Mouse (Mus musculus) hindbrain, embryonic 13.5 days (tissue): ENCODE measurements around the gene N4bp1. TPM values are rescaled to one million over a fixed set of nuclear protein-coding genes. Genes with fewer than 3 reads are reported as not detected.

Source experiments
- ATAC-seq: fragments of 200-750 bp; cut with Nextera tagmentation; 2 replicates; pipeline ENCODE4 v1.8.0; 2017; ENCODE audit warnings: moderate TSS enrichment; ENCODE audit not compliant: low FRiP score
- H3K27ac ChIP-seq: fragments of 300-500 bp; sonication (generic); 2 replicates; pipeline ENCODE4 v1.5.1; 2015; ENCODE audit warnings: inconsistent platforms, mild to moderate bottlenecking, moderate library complexity
- H3K27me3 ChIP-seq: fragments of 300-500 bp; sonication (generic); 2 replicates; pipeline ENCODE4 v1.6.1; 2015; ENCODE audit warnings: mild to moderate bottlenecking, inconsistent platforms
- H3K36me3 ChIP-seq: fragments of 300-500 bp; sonication (generic); 2 replicates; pipeline ENCODE4 v1.6.1; 2015; ENCODE audit warnings: mild to moderate bottlenecking, inconsistent platforms
- H3K4me1 ChIP-seq: fragments of 300-500 bp; sonication (generic); replicated peaks from 2 replicates; pipeline ENCODE4 v1.6.1; 2015; ENCODE audit warnings: inconsistent platforms
- H3K4me2 ChIP-seq: fragments of 300-500 bp; sonication (generic); 2 replicates; pipeline ENCODE4 v1.6.1; 2015; ENCODE audit warnings: inconsistent platforms, mild to moderate bottlenecking, moderate library complexity
- H3K4me3 ChIP-seq: fragments of 300-500 bp; sonication (generic); 2 replicates; pipeline ENCODE4 v1.5.1; 2015; ENCODE audit warnings: mild to moderate bottlenecking, inconsistent platforms
- H3K9ac ChIP-seq: fragments of 300-500 bp; sonication (generic); 2 replicates; pipeline ENCODE4 v1.6.1; 2015; ENCODE audit warnings: mild to moderate bottlenecking, inconsistent platforms
- H3K9me3 ChIP-seq: fragments of 300-500 bp; sonication (generic); 2 replicates; pipeline ENCODE4 v1.6.1; 2016; ENCODE audit warnings: inconsistent platforms
- WGBS: fragments of 180-500 bp; shearing (Covaris S2); methylation state at CpG from one replicate; pipeline ENCODE4 v1.1.7; 2015; 5-methylcytosine and 5-hydroxymethylcytosine counted together
- polyA plus RNA-seq: library from polyadenylated mRNA; unstranded; fragments of >200 nt; fragmentation: Nextera tagmentation; extraction: Ambion mirVana; gene quantifications from 2 replicates; pipeline ENCODE4 v1.2.1, GENCODE M21; 2015

N4bp1 gene
- polyA plus RNA-seq, 1 experiment from 2014 or later = 10.0 TPM

DNA sequence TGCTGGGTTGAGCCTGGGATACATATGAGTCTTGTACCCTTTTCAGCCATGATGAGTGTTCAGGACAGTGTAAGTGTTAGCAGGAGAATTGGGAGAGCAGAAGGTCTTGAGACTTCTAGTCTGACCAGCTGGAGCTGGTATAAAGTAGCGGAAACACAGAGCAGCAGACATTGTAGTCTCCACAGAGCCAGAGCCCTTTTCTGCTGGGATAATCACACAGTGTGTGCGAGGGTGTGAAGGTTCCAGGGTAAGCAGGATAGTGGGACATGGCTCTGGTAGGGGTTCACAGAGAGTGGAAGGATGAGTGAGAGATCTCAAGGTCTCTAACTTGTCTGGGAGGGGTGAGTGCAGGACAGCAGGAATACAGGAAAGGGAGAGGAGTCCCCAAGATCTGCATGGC, 33.0 kb upstream of the N4bp1 start:
- Histone ChIP-seq H3K9me3 (no peaks in the 10 kb centered on the region), H3K9ac (no peak overlapping the region), H3K4me3 (no peak overlapping the region), H3K36me3 (no peaks in the 10 kb centered on the region), H3K4me2 (no peak overlapping the region), H3K4me1 (peaks cover 9% of the 10 kb centered on the region), H3K27me3 (no peaks in the 10 kb centered on the region), H3K27ac (no peak overlapping the region)
- ATAC-seq = no peak
- 93% methylated on average over 2 of the region's 2 CpGs for WGBS

DNA sequence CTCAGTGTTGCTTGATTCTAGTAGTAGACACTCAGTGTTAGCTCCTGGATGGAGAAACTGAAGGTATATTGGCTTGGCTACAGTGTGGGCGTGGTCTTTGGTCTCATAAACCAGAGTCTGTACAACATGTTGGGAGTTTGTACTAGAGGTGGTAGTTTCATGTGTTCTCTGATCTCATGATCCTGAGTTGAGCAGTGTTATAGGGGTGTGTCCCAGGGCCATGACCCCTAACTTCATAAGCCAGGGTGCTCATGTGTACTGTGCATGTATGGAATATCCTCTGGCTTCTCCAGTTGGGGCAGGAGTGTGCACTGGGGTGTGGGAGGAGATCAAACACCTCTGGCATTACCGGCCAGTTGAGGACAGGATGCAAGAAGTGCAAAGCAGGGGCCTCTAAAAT, 32.6 kb upstream of the N4bp1 start:
- no peaks in the 10 kb centered on the region for H3K27me3 ChIP-seq
- H3K9me3 ChIP-seq = no peaks in the 10 kb centered on the region
- H3K9ac ChIP-seq = no peak overlapping the region
- peaks cover 9% of the 10 kb centered on the region for H3K4me1 ChIP-seq
- 86% methylated on average over 2 of the region's 2 CpGs for WGBS
- no peak for ATAC-seq
- H3K4me2 ChIP-seq = no peak overlapping the region
- H3K4me3 ChIP-seq = no peak overlapping the region
- H3K36me3 ChIP-seq = no peaks in the 10 kb centered on the region
- no peak overlapping the region for H3K27ac ChIP-seq

DNA sequence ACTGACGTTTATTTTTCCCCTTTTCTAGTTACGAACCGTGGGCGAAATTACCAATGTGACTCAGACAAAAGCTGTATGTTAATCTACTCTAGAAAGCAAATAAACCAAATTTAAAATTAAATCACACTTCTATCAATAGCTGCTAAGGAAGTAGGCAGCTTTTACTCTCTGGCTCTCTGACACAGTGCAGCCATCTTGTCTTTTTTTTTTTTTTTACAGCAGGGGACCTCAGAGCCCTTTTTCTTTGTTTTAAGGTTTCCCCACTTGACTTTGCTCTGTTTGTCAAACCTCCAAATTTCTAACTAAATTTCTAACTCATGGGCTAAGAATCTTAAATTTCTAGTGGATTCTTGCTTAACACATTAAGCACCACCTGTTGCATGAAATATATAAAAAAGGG, 31.3 kb upstream of the N4bp1 start:
- 91% methylated on average over 4 of the region's 4 CpGs for WGBS

DNA sequence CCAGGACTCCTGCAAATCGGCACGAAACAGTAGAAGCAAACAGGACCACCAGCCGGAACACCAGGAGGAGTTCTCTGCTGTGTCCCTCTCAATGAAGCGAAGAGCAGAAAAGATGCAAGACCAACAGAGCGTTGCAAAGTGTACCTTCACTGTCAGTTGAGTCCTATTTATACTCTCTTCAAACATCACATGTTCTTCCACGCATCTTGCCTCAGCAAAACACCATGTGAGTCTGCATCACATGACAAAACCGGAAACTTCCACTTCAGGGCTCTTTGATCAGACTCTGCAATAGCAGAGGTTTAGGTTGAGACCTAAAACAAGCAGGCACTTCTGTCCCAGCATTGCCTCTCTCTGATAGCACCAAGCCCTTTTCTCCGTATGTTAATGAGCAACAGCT, 26.1 kb upstream of the N4bp1 start:
- Histone ChIP-seq H3K27me3 (0 out of 2 replicates have a peak, but pooled peaks cover 3% of the 10 kb centered on the region), H3K4me1 (no peaks in the 10 kb centered on the region), H3K36me3 (no peaks in the 10 kb centered on the region), H3K27ac (no peak overlapping the region), H3K4me2 (no peak overlapping the region), H3K9ac (no peak overlapping the region), H3K9me3 (no peaks in the 10 kb centered on the region), H3K4me3 (no peak overlapping the region)
- ATAC-seq = no peak
- 88% methylated on average over 8 of the region's 8 CpGs for WGBS

More for the DNA sequence above, 31.3 kb upstream of the N4bp1 start:
- ATAC-seq = no peak
- Histone ChIP-seq H3K27me3 (no peaks in the 10 kb centered on the region), H3K27ac (no peak overlapping the region), H3K4me1 (peaks cover 5% of the 10 kb centered on the region), H3K9ac (no peak overlapping the region), H3K4me2 (no peak overlapping the region), H3K4me3 (no peak overlapping the region), H3K9me3 (no peaks in the 10 kb centered on the region), H3K36me3 (no peaks in the 10 kb centered on the region)

DNA sequence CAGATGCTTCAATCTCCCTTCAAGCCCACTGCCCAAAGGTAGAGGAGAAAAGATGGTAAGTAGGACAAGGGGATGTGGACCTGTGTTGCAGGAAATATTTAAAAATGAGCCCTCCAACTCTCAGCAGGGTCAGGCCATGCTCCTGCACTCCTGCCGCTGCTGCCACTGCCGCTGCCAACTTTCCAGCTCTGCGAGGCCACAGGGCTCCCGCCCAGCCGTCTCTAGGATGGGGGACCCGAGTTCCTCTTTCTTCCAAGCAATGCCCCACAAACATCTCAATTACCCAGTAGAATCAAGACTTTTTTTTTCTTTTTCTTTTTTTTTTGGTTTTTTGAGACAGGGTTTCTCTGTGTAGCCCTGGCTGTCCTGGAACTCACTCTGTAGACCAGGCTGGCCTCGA, 25.2 kb upstream of the N4bp1 start:
- Histone ChIP-seq H3K9ac (no peak overlapping the region), H3K4me1 (no peaks in the 10 kb centered on the region), H3K36me3 (no peaks in the 10 kb centered on the region), H3K27ac (no peak overlapping the region), H3K4me3 (no peak overlapping the region), H3K4me2 (no peak overlapping the region), H3K27me3 (0 out of 2 replicates have a peak, but pooled peaks cover 3% of the 10 kb centered on the region), H3K9me3 (no peaks in the 10 kb centered on the region)
- WGBS = 86% methylated on average over 7 of the region's 7 CpGs
- ATAC-seq = no peak

DNA sequence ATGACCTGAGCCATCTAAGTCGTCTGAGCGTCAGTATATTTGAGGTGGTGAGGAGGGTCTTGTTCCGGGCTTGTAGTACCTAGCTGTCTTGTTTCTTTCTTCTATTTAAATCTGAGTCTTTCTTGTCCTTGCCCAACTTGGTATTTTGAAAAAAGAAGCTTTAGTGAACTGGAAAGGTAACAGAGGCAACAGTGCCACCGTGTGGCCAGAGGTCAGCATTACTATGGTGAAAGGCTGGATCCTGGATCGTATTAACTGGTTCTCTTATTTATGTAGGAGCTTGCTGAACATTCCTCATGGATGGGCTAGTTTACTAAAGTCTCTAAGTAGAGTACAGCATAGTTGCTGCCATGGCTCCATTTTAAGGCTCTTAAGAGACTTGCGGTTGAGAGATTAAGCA, 23.5 kb upstream of the N4bp1 start:
- Histone ChIP-seq H3K9ac (no peak overlapping the region), H3K9me3 (no peaks in the 10 kb centered on the region), H3K36me3 (no peaks in the 10 kb centered on the region), H3K4me1 (no peaks in the 10 kb centered on the region), H3K4me3 (no peak overlapping the region), H3K4me2 (no peak overlapping the region), H3K27me3 (peaks cover 6% of the 10 kb centered on the region; the same call in 1 of the 2 replicates), H3K27ac (no peak overlapping the region)
- 17% methylated on average over 6 of the region's 6 CpGs for WGBS
- no peak for ATAC-seq

DNA sequence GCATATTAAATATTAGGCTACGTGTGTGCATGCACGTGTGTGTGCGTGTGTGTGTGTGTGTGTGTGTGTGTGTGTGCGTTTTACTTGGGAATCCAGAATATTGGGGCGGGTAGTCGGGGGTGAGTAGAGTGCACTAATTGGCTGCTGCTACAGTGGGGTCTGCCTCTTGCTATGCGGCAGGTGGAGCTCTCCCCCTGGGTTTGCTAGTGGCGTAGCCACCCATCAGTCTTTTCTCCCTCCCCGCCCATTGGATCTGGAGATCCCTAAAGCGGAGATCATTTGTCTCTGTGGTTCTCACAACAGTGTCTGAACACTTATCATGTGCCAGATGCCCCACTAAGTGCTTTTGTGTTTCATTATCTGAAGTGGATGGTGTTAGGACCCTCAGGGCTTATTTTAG, 19.9 kb upstream of the N4bp1 start:
- H3K9me3 ChIP-seq = no peaks in the 10 kb centered on the region
- H3K27me3 ChIP-seq = peaks cover 9% of the 10 kb centered on the region; the same call in 1 of the 2 replicates
- no peak for ATAC-seq
- no peak overlapping the region for H3K4me3 ChIP-seq
- no peak overlapping the region for H3K27ac ChIP-seq
- H3K9ac ChIP-seq = no peak overlapping the region
- 81% methylated on average over 10 of the region's 10 CpGs for WGBS
- no peaks in the 10 kb centered on the region for H3K36me3 ChIP-seq
- no peaks in the 10 kb centered on the region for H3K4me1 ChIP-seq
- no peak overlapping the region for H3K4me2 ChIP-seq

DNA sequence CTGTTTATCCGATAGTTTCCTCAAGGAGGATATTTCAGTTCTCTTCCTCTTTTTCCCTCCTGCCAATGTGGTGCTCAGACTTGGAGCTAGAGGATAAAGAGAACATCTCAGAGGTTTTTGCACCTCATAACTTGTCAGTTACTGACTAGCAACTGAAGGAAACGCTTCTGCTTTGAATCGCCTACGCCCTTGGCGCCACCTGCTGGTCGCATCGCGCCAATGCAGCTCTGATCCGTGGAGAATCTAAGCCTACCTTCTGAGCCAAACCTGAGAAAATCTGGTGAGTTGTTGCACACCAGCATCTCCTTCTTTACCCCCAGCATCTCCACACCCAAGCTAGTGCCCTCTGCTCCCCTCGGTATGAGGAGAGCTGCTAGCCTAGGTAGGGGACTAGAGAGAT, 18.0 kb upstream of the N4bp1 start:
- H3K27ac ChIP-seq = no peak overlapping the region
- H3K4me3 ChIP-seq = no peak overlapping the region
- 7% methylated on average over 10 of the region's 10 CpGs for WGBS
- no peaks in the 10 kb centered on the region for H3K36me3 ChIP-seq
- ATAC-seq = no peak
- H3K4me2 ChIP-seq = no peak overlapping the region
- no peaks in the 10 kb centered on the region for H3K9me3 ChIP-seq
- H3K4me1 ChIP-seq = no peaks in the 10 kb centered on the region
- peaks cover 7% of the 10 kb centered on the region; the same call in 1 of the 2 replicates for H3K27me3 ChIP-seq
- H3K9ac ChIP-seq = no peak overlapping the region

DNA sequence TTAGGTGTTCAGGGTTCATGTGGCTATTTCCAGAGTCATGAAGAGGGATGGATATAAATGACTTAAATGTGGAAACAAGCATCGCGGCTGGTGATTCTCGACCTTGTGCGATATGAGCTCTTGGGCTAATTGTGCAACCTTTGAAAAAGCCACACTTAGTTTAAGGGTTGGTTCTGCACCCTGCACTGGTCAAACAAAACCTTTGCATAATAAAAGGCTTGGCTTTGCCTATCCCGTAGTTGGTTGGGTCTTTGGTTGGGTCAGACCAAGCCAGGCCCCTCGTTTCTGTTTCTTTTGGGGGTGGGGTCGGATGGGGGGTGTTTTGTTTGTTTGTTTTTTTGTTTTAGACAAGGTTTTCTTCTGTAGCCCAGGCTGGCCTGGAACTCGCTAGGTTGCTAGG, 17.6 kb upstream of the N4bp1 start:
- H3K4me2 ChIP-seq = no peak overlapping the region
- peaks cover 7% of the 10 kb centered on the region; the same call in 1 of the 2 replicates for H3K27me3 ChIP-seq
- 73% methylated on average over 8 of the region's 8 CpGs for WGBS
- no peaks in the 10 kb centered on the region for H3K9me3 ChIP-seq
- H3K4me1 ChIP-seq = no peaks in the 10 kb centered on the region
- no peak for ATAC-seq
- H3K36me3 ChIP-seq = no peaks in the 10 kb centered on the region
- no peak overlapping the region for H3K4me3 ChIP-seq
- no peak overlapping the region for H3K9ac ChIP-seq
- no peak overlapping the region for H3K27ac ChIP-seq

DNA sequence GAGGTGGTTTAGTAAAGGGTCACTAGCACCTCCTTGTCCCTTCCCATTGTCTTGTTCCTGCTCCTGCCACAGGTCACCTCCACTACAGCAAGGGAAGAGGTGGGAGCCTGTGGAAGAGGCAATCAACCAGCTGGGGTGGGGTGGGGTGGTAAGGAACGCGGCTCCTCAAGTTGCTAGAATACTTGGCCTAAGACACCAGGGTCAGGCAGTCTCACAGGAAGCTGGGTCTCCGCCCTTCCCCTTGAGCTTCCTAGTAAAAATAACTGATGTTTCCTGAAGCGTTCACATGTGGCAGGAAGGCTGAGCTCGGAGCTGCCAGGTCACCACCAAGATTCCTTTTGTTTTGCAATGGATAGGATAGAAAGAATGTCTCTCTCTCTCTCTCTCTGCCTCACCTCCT, 16.9 kb upstream of the N4bp1 start:
- Histone ChIP-seq H3K36me3 (no peaks in the 10 kb centered on the region), H3K4me1 (no peaks in the 10 kb centered on the region), H3K9ac (no peak overlapping the region), H3K4me3 (no peak overlapping the region), H3K27me3 (peaks cover 7% of the 10 kb centered on the region; the same call in 1 of the 2 replicates), H3K27ac (no peak overlapping the region), H3K4me2 (no peak overlapping the region), H3K9me3 (no peaks in the 10 kb centered on the region)
- 64% methylated on average over 5 of the region's 5 CpGs for WGBS
- ATAC-seq = no peak

DNA sequence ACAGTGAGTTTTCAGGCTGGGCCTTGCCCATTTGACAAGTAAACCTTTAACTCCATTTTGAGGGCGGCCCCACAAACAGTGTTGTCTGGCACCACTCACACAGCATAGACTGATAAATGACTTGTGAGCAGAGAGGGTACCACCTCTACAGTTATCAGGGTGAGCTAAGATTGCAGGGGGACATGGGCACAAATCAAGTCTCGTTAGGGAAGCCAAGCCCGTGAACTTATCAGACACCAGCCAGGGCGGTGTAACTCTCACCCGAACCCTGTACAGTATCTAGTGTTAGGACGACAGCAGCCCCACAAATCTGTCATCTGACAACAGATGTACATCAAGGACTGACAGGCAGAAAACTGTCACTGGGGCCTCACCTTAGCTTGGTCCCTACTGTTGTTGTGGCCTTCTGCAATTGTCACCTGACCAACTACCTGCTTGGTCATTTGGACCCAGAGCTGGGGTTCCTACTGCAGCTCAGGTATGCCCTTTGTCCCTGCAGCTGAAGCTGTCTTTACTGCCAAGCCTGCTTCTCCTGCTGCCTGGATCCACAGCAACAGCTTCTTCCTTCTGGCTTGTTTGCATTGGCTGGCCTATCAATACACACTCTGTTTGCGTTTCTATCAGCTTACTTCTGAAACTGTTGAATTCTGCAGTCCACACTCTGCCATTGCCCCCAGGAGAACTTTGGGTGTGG, 12.8 kb upstream of the N4bp1 start:
- 86% methylated on average over 7 of the region's 7 CpGs for WGBS

DNA sequence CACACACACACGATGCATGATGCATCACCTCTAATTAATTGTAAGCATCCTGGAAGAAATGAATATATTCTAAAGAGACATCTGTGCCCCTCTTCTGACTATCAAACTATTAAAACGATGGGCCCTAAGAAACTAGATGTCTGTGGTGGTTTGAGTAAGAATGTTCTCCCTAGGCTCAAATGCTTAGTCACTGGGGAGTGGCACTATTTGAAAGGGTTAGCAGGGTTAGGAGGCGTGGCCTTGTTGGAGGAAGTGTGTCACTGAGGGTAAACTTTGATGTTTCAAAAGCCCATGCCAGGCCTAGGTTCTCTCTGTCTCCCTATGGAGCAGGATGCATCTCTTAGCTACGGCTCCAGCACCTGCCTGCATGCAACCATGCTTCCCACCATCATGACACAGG, 10.3 kb upstream of the N4bp1 start:
- no peak for ATAC-seq
- Histone ChIP-seq H3K27me3 (no peaks in the 10 kb centered on the region), H3K9me3 (no peaks in the 10 kb centered on the region), H3K9ac (no peak overlapping the region), H3K4me3 (no peak overlapping the region), H3K4me1 (no peaks in the 10 kb centered on the region), H3K4me2 (no peak overlapping the region), H3K27ac (no peak overlapping the region), H3K36me3 (no peaks in the 10 kb centered on the region)
- WGBS = 94% methylated on average over 4 of the region's 4 CpGs

More for the DNA sequence above, 12.8 kb upstream of the N4bp1 start:
- no peaks in the 10 kb centered on the region for H3K36me3 ChIP-seq
- H3K27ac ChIP-seq = no peak overlapping the region
- H3K4me3 ChIP-seq = no peak overlapping the region
- no peaks in the 10 kb centered on the region for H3K27me3 ChIP-seq
- H3K9ac ChIP-seq = no peak overlapping the region
- H3K4me2 ChIP-seq = no peak overlapping the region
- no peak for ATAC-seq
- no peaks in the 10 kb centered on the region for H3K9me3 ChIP-seq
- no peaks in the 10 kb centered on the region for H3K4me1 ChIP-seq

DNA sequence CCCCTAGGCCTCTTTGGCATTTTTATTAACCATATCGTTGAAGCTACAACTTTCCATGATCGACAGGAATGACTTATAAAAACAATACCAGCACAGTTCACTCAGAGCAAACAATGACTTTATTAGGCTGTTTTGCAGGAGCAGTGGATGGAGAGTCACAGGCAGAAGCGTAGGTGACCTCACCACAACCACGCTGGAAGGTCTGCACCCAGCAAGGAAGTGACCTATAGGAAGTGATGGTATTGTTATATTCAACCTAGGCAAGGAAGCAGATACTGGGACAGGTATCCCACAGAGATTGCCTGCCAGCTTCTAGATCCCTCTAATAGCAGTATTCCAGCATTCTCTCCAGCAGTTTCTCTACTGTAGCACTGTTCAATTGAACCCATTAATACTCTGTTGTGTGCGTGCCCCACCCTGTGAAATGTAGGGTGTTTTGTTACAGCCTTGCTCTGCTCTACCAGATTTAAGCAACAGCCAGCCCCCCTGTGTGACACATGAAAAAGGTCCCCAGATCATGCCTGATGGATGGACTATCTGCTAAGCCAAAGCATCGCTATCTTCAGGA, 9.2 kb upstream of the N4bp1 start:
- Histone ChIP-seq H3K9me3 (no peaks in the 10 kb centered on the region), H3K4me1 (no peaks in the 10 kb centered on the region), H3K9ac (no peak overlapping the region), H3K4me3 (no peak overlapping the region), H3K27me3 (no peaks in the 10 kb centered on the region), H3K36me3 (no peaks in the 10 kb centered on the region), H3K27ac (no peak overlapping the region), H3K4me2 (no peak overlapping the region)
- no peak for ATAC-seq
- WGBS = 91% methylated on average over 6 of the region's 6 CpGs
